Mouse (Mus musculus): ENCODE measurements at regions not wholly inside any gene's neighbourhood (a gene's known extent, or its start where the extent isn't known, plus 50 kb on each side); places are given as distances from the start of the nearest gene placed in this dataset.

DNA sequence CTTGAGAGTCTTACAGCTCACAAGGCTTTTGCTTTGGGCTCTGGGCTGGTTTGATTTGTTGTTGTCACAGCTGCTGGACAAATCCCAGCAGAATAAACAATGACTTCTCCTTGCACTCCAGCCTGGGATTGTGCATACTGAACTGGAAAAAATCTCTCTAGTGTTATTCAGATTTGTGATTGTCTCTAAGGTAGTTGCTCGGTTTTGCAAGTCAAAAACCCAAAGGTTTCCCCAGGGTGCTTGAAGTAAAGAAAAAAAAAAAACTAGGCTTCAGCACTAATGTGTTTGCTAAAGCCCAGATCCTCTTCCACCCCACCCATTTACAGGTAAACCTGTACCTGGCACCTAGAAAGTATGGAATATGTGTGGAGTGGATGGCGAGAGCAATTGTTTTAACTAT is 149.5 kb upstream of the Spef2 start:
- DNase-seq (ENCODE audit: low spot score in 2 of 2): no peak

GRCm38 (mm10) chr15:9893146-9893545 is 144.5 kb upstream of the Spef2 start:
- DNase-seq (ENCODE audit: low spot score in 2 of 2): no peak

GRCm38 (mm10) chr15:9892208-9892607 is 143.5 kb upstream of the Spef2 start:
- DNase-seq (ENCODE audit: low spot score in 2 of 2): no peak

DNA sequence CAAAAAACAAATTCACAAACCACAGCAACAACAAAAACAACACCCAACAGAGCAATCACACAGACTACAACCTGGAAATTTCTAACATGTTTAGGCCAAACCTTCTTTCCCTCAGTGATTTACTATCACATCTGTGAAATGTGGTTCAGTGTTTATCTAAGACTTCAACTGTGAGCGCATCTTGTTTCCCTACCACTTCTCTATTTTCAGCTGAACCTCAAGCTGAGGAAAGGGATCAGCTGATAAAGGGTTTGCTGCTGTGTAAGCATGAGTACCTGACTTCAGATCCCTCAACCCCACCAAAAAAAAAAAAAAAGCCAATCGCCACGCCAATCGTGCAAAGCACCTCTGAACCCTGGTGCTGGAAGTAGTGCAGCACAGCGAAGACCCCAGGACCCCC is 142.8 kb upstream of the Spef2 start:
- DNase-seq (ENCODE audit: low spot score in 2 of 2): no peak

DNA sequence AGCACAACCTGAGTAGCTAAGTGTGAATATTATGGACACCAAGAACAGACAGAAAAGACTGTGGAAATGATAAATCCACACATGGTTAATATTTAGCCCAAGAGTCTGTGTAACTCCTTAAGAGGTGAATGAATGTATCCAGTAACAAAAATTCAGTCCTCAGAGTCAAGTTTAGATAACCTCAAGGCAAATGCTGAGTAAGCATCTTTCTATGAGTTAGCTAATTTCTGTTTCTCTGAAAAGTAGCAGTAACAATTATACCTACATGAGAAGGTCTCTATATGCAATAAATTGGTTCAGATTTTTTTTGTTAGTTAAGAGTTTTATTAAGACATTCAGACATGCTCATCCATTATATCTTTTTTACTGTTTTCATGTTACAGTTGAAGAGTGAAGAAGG is 127.1 kb upstream of the Spef2 start:
- no peak for DNase-seq (ENCODE audit: low spot score in 2 of 2)

GRCm38 (mm10) chr15:9870126-9870525 is 121.5 kb upstream of the Spef2 start:
- DNase-seq (ENCODE audit: low spot score in 2 of 2): no peak

- DNase-seq (ENCODE audit: low spot score in 2 of 2): peak in 1 of 2 experiments; percentile 14
These were observed 116.1 kb upstream of the Spef2 start for GRCm38 (mm10) chr15:9864778-9865177.

DNA sequence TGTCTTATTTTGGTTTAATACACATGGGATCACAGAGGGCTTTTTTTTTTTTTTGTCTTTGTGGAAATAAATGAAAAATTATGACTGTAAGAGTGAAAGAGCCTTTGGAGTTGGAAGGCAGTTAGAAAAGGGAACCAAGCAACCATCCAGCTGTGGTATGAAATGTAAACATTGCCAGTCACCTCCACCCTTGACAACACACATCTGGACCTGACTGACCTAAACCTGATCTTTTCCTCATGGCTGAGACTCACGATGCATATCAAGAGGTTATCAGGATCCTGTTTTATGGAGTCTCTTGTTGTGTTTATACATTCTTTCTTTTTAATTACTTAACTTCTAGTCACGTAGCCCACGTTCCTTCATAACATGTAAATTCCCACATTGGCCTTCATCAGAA is 113.2 kb upstream of the Spef2 start:
- no peak for DNase-seq (ENCODE audit: low spot score in 2 of 2)

DNA sequence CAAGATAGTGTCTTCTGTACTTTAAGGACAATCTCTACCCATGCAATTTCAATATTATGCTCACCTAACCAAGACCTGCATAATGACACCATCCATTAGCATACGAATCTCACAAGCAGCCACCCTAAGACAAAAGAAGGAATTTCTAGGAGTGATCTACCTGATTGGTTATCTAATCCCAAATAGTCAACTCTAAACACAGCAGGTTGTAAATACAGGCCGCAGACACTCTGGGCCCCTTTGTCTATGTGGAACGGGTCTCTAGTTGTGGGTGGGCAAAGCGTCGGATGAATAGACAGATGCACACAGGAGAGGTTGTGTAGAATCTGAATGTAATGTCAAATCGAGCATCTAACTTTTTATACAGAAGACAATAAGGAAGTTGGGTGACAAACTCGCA is 91.0 kb upstream of the Spef2 start:
- no peak for DNase-seq (ENCODE audit: low spot score in 2 of 2)

GRCm38 (mm10) chr15:9835096-9835495 is 86.4 kb upstream of the Spef2 start:
- peak; percentile 24 to 60 for DNase-seq (ENCODE audit: low spot score in 2 of 2)

DNA sequence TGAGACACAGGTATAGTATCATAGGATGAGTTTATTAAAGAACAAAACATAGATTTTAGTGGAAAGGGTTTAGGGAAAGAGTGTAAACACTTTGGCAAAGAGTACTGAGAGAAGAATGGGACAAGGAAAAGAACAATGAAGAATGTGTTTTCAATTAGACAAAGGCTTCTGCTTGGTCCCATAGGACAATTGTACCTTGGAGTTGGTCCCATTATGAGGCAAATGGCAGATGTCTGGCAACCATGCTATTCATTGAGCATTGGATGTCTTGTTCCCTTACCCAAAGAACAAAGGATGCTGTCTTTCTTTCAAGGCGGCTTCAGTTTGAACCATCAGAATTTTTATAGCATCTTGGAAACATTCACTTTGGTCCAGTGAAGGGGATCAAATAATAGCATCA is 55.8 kb upstream of the Spef2 start:
- DNase-seq (ENCODE audit: low spot score in 2 of 2): no peak

Measured in gastrocnemius, postnatal 4 days (tissue).